Mouse (Mus musculus): ENCODE measurements around the gene Gm20388. TPM values are rescaled to one million over a fixed set of nuclear protein-coding genes. Genes with fewer than 3 reads are reported as not detected.

Gene Gm20388
- polyA plus RNA-seq, 1 experiment: 59.3 TPM

DNA sequence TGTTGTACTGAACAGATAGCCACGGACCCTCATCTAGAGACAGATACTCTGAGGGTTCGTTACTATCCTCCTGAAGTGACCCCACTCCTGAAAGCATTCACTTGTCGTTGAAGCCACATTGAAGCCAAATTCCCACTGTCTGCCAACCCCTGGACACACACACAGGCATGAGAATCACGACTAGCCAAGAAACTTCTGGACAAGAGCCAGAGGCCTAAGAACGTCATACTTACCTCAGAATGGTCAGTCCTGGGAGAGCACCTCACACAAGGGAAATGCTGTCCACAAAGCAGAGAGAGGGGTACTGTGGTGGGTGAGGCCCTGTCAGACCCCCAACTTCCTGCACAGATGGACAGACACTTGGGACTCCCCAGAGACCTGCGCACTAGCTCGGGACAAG lies 1985.3 kb downstream of the Gm20388 start:
- DNase-seq (ENCODE audit: low read depth): no peak
- TF ChIP-seq CTCF (IDR thresholded peaks at IDR 0.05; ENCODE audit: borderline replicate concordance, extremely low read depth, insufficient read depth, insufficient read length): no peak
- no peak for TF ChIP-seq POLR2A (IDR thresholded peaks at IDR 0.05; ENCODE audit: borderline replicate concordance, extremely low read depth, insufficient read depth, insufficient read length, poor library complexity, severe bottlenecking)

DNA sequence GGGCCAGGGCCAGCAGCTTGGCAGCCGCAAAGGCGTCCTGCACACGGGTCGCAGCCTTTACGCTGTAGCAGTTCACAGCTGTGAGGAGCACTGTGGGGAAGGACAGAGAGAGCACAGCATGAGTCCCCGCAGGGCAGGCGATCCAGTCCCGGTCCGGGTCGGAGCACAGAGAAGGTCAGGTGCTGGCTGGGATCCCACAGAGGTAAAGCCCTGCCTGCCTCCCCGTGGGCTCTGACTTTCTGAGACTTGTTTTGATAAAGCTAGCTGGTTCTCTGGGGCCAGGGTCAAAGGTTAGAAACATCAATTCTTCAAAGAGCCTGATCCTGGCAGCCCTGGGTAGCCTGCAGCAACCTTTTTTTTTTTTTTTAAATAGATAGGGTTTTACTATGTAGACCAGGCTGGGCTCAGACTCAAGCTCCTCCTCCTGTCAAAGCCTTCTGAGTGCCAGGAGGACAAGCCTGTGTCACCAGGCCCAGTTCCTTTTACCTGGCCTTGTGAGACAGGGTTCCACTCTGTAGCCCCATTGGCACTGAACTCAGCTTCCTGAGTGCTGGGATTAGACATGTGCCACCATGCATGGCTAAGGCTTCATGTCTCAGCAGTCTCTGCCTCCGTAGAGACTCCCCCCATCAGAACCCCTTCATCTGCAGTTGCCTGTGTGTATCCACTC lies 1986.0 kb downstream of the Gm20388 start:
- no peak for DNase-seq (ENCODE audit: low read depth)
- no peak for TF ChIP-seq POLR2A (IDR thresholded peaks at IDR 0.05; ENCODE audit: borderline replicate concordance, extremely low read depth, insufficient read depth, insufficient read length, poor library complexity, severe bottlenecking)
- no peak for TF ChIP-seq CTCF (IDR thresholded peaks at IDR 0.05; ENCODE audit: borderline replicate concordance, extremely low read depth, insufficient read depth, insufficient read length)

DNA sequence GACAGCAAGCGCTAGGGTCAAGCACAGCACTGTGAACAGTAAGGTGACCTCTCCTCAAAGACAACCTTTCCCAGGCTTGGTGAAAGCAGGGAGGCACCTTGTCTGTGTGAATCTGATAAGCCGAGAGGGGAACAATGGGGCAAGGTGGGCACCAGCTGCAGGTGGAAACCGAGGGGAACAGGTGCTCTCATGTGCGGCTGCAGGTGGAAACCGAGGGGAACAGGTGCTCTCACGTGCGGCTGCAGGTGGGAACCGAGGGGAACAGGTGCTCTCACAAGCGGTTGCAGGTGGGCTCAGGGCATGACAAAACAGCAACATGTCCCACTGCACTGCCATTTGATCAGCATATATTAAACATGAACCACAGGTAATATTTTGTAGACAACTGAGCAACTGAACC lies 1986.6 kb downstream of the Gm20388 start:
- TF ChIP-seq POLR2A (IDR thresholded peaks at IDR 0.05; ENCODE audit: borderline replicate concordance, extremely low read depth, insufficient read depth, insufficient read length, poor library complexity, severe bottlenecking) (no peak), CTCF (IDR thresholded peaks at IDR 0.05; ENCODE audit: borderline replicate concordance, extremely low read depth, insufficient read depth, insufficient read length) (no peak)
- DNase-seq (ENCODE audit: low read depth): no peak

DNA sequence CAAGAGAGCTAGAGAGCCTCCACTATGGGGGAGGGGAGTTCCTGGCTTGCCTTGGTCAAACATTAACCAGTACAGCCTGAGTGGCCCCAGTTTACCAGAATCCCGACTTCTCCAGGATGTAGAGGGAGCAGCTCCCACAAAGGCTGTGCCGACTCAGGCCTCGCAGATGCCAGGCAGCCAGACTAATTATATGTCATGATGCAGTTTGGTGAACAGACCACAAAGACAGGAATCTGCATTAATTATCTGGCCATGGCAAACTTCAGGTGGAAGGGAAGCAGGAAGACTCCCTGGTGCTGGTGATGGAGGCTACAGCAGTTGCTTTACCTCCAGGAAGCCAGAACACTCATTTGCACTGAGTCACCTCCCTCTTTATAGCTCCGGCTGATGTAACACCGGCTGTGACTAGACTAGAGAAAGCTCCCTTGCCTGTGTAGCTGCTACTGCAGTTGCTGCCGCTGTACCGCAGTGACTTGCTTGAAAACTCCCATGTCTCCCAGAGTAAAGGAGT lies 1987.3 kb downstream of the Gm20388 start:
- TF ChIP-seq POLR2A (IDR thresholded peaks at IDR 0.05; ENCODE audit: borderline replicate concordance, extremely low read depth, insufficient read depth, insufficient read length, poor library complexity, severe bottlenecking) (no peak), CTCF (IDR thresholded peaks at IDR 0.05; ENCODE audit: borderline replicate concordance, extremely low read depth, insufficient read depth, insufficient read length) (no peak)
- DNase-seq (ENCODE audit: low read depth): peak; percentile 74

DNA sequence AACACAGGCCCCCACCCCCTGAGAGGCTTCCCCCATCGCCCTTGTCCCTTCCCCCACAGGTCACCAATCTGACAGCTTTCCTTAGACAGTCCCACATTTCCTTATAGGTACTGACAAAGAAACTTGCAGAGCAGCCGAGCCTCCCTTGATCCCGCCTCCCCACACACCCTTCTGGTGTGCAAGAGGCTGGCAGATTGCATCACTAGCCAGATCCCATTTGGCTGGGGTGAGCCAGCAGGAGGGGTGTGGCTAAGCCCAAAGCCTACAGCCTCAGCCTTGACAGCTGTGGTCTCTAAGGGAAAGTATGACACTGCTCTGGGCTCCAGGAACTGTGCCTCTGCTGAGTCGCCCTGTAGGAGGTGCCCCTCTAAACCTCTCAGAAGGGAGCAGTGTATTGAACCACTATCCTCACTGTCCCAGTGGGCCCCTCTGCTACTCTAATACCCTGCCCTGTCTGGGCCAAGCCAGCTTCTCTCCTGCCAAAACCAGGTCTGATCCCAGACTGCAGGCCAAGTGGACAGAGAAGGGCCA lies 1987.8 kb downstream of the Gm20388 start:
- peak; percentile 94 for DNase-seq (ENCODE audit: low read depth)
- TF ChIP-seq POLR2A (IDR thresholded peaks at IDR 0.05; ENCODE audit: borderline replicate concordance, extremely low read depth, insufficient read depth, insufficient read length, poor library complexity, severe bottlenecking) (no peak), CTCF (IDR thresholded peaks at IDR 0.05; ENCODE audit: borderline replicate concordance, extremely low read depth, insufficient read depth, insufficient read length) (no peak)

DNA sequence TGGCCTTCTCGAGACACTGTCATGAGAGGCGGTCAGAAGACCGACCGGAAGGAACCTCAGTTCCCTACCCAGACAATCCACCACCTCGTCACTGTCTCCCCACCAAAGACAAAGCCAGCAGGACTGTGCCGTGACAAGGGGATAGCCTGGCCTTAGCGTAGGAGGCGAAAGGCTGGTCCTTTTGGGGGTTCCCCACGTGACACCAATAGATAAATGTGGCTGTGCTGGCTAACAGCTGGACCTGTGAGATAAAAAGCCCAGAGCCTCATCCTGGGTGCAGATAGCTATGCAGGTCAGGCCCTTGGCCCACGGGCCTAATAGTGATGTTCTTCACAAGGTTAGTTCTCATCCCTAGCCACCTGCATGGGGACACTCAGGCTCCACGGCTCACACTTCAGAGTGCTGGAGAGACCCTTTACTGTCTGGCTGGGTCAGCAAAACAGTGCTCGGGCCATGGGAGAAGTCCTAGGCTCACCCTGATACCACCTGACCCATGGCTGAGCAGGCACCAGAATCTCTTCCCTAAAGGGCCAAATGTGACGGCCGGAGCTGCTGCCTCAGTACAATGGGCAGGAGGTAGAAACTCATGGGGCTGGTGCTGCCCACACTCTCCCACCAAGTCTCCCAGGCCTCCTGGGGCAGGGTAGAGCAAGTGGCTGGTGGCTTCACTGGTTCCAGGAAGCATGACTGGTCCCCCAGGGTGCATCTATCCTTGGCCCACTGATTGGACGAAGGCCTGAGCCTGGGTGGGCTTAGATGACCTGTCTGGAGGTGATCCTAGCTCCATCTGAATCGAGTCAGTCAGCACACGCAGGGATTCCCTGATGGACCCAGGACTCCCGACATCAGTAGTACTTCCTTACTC lies 1988.8 kb downstream of the Gm20388 start:
- DNase-seq (ENCODE audit: low read depth): no peak
- TF ChIP-seq POLR2A (IDR thresholded peaks at IDR 0.05; ENCODE audit: borderline replicate concordance, extremely low read depth, insufficient read depth, insufficient read length, poor library complexity, severe bottlenecking): no peak
- no peak for TF ChIP-seq CTCF (IDR thresholded peaks at IDR 0.05; ENCODE audit: borderline replicate concordance, extremely low read depth, insufficient read depth, insufficient read length)

DNA sequence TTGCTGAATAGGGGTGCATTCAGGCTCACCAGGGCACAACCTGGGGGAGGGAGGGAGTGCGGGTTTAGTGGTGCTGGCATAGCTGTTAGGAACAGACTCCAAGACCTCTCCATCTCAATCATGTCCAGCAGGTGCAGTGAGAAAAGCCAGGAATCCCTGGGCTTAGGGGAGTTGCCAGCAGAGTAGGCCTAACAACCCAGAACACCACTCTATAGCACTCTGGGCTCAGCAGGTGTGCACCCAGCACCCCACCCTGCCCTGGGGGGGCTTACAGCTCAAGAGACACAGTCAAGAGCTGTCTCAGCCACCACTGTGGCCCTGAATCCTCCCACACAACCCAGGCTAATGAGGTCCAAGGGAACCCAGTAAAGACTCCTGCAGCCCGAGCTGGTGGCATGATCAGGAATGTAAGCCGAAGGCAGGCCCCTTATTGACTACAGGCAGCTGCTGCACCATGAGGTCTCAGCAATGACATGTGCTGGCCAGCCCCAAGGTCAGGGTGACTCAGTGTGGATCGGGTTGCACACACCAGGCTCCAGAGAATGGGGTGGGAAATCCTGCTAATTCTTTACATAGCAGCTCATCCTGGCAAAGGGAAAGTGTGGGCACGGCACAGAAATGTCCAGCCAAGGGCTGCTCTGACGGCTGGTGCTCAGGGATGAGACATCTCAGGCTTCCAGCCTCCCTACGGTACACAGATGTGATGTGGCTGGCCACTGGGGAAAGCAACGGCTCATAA lies 1991.0 kb downstream of the Gm20388 start:
- TF ChIP-seq POLR2A (IDR thresholded peaks at IDR 0.05; ENCODE audit: borderline replicate concordance, extremely low read depth, insufficient read depth, insufficient read length, poor library complexity, severe bottlenecking) (no peak), CTCF (IDR thresholded peaks at IDR 0.05; ENCODE audit: borderline replicate concordance, extremely low read depth, insufficient read depth, insufficient read length) (no peak)
- no peak for DNase-seq (ENCODE audit: low read depth)

DNA sequence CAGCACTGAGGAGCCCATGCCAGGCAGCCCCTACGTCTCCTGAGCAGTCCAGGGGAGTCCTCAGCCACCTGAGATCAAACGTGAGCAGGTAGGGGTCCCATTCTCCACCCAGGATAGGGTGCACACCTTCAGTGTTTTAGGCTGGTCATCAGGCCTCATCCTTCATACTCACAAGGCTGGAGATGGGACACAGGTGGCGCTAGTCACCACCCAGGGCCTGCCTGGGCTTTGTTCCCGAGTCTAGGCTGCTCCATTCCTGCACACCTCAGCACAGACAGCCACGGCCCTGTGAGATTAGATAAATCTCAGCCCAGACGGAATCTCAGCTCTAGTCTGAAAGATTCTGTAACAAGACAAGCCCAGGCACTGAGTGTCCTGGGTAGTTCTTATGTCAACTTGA lies 1993.3 kb downstream of the Gm20388 start:
- TF ChIP-seq POLR2A (IDR thresholded peaks at IDR 0.05; ENCODE audit: borderline replicate concordance, extremely low read depth, insufficient read depth, insufficient read length, poor library complexity, severe bottlenecking): no peak
- no peak for TF ChIP-seq CTCF (IDR thresholded peaks at IDR 0.05; ENCODE audit: borderline replicate concordance, extremely low read depth, insufficient read depth, insufficient read length)
- no peak for DNase-seq (ENCODE audit: low read depth)

DNA sequence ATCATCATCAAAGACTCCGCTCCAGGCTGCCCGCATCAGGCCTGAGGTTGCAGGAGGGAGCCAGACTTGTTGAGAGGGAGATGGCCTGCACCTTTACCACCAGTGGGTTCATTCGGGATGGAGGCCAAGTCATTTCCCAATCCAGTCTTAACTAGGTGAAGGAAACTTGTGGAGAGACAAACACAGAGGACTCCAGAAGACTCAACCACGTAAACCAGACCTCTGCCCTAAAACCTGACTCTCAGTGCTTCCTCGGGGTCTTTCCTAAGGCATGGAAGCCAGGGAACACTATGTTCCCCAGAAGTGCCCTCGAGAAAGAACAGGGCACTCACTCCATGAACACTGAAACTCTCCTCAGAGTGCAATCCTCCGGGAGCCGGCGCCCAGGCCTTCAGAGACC lies 1994.4 kb downstream of the Gm20388 start:
- TF ChIP-seq POLR2A (IDR thresholded peaks at IDR 0.05; ENCODE audit: borderline replicate concordance, extremely low read depth, insufficient read depth, insufficient read length, poor library complexity, severe bottlenecking): no peak
- DNase-seq (ENCODE audit: low read depth): no peak

DNA sequence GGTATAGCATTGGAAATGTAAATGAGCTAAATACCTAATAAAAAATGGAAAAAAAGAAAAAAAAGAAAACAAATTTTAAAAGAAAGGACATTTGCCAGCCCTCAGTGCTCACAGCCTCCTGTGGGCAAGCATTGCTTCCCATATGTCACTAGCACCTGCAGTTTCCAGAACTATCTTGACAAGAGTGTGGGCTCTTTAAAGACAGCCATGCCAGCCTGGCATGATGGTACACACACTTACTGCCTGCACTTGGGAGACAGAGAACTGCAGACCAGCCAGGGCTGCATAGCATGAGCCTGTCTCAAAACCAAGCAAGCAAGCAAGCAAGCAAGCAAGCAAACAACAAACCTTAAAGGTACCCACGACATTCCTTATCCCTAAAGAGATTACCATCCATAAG lies 1994.8 kb downstream of the Gm20388 start:
- TF ChIP-seq CTCF (IDR thresholded peaks at IDR 0.05; ENCODE audit: borderline replicate concordance, extremely low read depth, insufficient read depth, insufficient read length): no peak
- TF ChIP-seq POLR2A (IDR thresholded peaks at IDR 0.05; ENCODE audit: borderline replicate concordance, extremely low read depth, insufficient read depth, insufficient read length, poor library complexity, severe bottlenecking): no peak
- DNase-seq (ENCODE audit: low read depth): no peak

DNA sequence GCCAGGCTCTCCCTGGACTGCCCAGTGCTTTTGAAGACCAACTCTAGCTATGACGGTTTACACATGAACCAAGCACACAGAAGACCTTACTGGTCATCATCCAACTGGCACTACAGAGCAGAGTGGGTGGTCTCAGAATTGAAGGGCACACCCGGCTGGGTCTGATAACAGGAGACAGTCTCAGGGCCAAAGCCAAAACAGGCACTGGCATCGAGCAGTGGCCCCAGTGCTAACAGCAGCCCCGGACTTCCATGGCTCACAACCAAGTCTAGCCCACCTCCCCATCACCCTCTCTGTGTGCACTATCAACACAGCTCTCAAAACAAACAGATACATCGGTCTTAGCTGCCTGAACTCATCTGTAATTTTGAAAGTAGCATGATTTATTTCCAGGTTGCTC lies 1995.2 kb downstream of the Gm20388 start:
- DNase-seq (ENCODE audit: low read depth): no peak
- TF ChIP-seq CTCF (IDR thresholded peaks at IDR 0.05; ENCODE audit: borderline replicate concordance, extremely low read depth, insufficient read depth, insufficient read length) (no peak), POLR2A (IDR thresholded peaks at IDR 0.05; ENCODE audit: borderline replicate concordance, extremely low read depth, insufficient read depth, insufficient read length, poor library complexity, severe bottlenecking) (no peak)

Data from brain, embryonic 14.5 days (tissue).